Mouse (Mus musculus) lung, adult 2 months (tissue): ENCODE results near the gene Pgp. TPM values are rescaled to one million over a fixed set of nuclear protein-coding genes. Genes with fewer than 3 reads are reported as not detected.
A peak's percentile ranks its signal among the peaks of the same experiment; 100 is the strongest.

Experiments
- DNase-seq: peaks from one replicate; pipeline ENCODE4 v3.0.0; 2022
- H3K4me1 ChIP-seq: fragments of 200-500 bp; 2 replicates; pipeline ENCODE4 v1.6.1; 2011; ENCODE audit warnings: low read length; ENCODE audit not compliant: control insufficient read depth, insufficient read depth
- H3K4me3 ChIP-seq: fragments of 200-500 bp; replicated peaks from 2 replicates; pipeline ENCODE3; 2011; ENCODE audit warnings: low read depth, mild to moderate bottlenecking, control low read depth, low read length; ENCODE audit errors: extremely low read depth
- CTCF ChIP-seq: fragments of 200-500 bp; IDR thresholded peaks from 2 replicates; pipeline ENCODE4 v1.5.1; 2011; ENCODE audit warnings: mild to moderate bottlenecking, low read length, control low read depth; ENCODE audit not compliant: insufficient read depth
- POLR2A ChIP-seq: fragments of 200-500 bp; IDR thresholded peaks from 2 replicates; pipeline ENCODE4 v1.6.1; 2011; ENCODE audit warnings: low read depth, mild to moderate bottlenecking, control low read depth, low read length, borderline replicate concordance; ENCODE audit errors: extremely low read depth
- WGBS: fragments of 180-500 bp; shearing (Covaris S2); methylation state at CpG from one replicate; pipeline ENCODE4 v1.1.7; 2018; 5-methylcytosine and 5-hydroxymethylcytosine counted together
- polyA plus RNA-seq: library from polyadenylated mRNA; depleted of rRNA; stranded (reverse); fragments of >200 nt; gene quantifications from 2 replicates; pipeline ENCODE4 v1.2.3, GENCODE M21; 2012

Pgp gene
- polyA plus RNA-seq, 1 experiment = 39.5 TPM

DNA sequence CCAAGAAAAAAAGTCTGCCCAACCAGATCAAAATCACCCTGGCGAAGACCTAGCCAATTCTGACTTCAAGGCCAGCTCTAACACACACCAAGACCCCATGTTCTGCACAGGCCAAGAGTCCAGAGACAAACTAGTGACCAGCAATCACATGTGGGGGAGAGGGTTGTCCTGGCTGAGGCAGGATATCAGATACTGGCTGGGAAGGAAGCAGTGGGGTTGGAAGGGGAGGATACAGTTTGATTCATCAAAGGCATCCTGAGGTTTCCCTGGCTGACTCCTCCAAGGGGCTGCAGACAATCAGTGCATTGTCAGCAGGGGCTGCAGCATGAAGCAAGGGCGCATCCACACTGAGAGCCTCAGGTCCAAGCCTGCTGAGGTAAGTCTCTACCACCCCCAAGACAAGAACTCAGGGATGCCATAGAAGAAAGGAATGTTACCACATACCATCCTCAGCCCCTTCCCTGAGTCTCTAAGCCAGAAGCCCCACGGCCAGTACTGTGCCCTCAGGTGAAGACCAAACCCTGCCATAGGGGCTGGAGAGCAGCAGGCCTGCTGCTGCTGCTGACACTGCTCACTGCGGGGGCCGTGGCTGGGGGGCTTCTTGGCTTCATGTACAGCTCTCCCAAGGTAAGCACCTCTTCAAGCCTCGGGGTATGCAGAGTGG is 3.6 kb downstream of the Pgp start, which contains the start of gene Bricd5:
Gene Bricd5, plus strand, starts transcription at position 273 of the 664 bp plus-strand sequence.
- H3K4me1 ChIP-seq = peaks cover 19% of the 10 kb centered on the region
- no peak for TF ChIP-seq POLR2A
- TF ChIP-seq CTCF = no peak
- H3K4me3 ChIP-seq = no peak within 1 kb of the TSS
- WGBS = 83% methylated on average over 6 of the region's 6 CpGs
- DNase-seq = no peak

DNA sequence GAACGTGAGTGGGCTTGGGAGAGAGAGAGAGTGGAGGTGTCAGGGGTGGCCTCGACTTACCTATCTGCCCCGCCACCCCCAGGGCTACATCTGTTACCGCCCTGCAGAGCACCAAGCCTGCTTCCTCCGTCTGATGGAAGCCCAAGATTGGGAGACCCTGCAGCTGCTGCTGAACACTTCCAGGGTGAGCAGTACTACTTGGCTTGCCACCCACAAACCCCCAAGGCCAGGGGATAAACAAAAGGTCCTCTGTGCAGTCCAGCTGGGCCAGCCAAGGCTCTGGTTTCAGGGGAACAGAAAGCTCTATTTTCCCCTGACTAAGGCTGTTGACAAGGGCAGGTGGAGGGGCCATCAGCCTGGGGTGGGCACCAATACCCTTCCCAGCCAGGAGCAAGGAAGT is 4.4 kb downstream of the Pgp start:
- no peak for TF ChIP-seq POLR2A
- no peak for TF ChIP-seq CTCF
- WGBS = 88% methylated on average over 5 of the region's 5 CpGs

DNA sequence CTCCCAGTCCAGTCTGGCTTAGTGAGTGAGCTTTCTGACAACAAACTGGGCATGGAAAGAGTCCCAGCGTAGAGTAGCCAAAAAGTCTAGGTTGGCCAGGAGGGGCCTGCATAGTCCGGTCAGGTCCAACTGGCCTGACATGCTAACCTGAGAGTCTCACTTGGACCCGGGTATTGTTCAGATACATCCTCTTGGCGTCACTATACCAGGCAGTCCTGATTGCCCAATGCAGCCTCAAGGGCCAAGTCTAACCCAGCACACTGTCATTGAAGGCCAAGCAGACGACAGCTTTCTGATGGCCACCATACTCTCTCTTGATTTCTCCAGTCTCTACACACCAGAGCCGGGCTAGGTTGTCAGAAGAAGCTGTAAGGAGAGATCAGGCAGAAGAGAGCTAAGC is 5.4 kb downstream of the Pgp start:
- peaks cover 19% of the 10 kb centered on the region for H3K4me1 ChIP-seq
- 87% methylated on average over 6 of the region's 6 CpGs for WGBS
- no peak for DNase-seq
- no peak overlapping the region for H3K4me3 ChIP-seq
- TF ChIP-seq CTCF (no peak), POLR2A (no peak)

More for the DNA sequence above, 4.4 kb downstream of the Pgp start:
- Histone ChIP-seq H3K4me1 (peaks cover 19% of the 10 kb centered on the region), H3K4me3 (no peak overlapping the region)
- no peak for DNase-seq

DNA sequence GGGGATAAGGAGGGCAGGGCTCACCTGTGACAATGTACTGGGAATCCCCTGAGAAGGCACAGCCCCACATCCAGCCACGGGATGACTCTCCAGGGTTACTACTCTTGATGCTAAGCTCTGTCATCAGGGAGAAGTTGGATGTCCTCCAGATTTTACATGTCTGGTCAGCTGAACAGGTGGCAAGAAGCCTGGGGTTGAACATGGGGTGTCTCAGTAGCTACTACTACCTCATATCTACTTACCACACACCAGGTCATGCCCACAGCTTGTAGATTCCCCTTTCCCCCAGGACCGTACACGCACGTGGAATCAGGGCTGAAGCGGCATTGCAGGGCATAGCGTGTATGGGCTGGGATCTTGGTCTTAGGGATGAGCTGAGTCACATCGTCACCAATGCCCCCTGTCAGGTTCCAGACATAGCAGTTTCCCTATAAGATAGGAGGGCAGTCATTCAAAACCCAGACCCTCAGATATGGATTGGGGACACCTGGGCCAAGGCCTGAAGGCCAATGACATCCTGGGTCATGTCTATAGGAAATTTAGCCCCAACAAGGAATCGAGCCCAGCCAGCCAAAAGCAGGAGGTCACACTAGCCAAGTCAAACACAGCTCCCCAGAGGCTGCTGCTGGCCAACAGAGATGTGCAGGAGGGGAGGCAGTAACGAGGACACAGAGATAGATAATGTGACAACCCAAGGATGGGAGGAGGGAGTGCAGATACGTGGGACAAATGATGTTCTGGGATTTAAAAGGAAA is 6.0 kb downstream of the Pgp start:
- 92% methylated on average over 10 of the region's 10 CpGs for WGBS
- H3K4me1 ChIP-seq = peaks cover 16% of the 10 kb centered on the region
- H3K4me3 ChIP-seq = no peak overlapping the region
- no peak for DNase-seq
- no peak for TF ChIP-seq POLR2A
- TF ChIP-seq CTCF = no peak

DNA sequence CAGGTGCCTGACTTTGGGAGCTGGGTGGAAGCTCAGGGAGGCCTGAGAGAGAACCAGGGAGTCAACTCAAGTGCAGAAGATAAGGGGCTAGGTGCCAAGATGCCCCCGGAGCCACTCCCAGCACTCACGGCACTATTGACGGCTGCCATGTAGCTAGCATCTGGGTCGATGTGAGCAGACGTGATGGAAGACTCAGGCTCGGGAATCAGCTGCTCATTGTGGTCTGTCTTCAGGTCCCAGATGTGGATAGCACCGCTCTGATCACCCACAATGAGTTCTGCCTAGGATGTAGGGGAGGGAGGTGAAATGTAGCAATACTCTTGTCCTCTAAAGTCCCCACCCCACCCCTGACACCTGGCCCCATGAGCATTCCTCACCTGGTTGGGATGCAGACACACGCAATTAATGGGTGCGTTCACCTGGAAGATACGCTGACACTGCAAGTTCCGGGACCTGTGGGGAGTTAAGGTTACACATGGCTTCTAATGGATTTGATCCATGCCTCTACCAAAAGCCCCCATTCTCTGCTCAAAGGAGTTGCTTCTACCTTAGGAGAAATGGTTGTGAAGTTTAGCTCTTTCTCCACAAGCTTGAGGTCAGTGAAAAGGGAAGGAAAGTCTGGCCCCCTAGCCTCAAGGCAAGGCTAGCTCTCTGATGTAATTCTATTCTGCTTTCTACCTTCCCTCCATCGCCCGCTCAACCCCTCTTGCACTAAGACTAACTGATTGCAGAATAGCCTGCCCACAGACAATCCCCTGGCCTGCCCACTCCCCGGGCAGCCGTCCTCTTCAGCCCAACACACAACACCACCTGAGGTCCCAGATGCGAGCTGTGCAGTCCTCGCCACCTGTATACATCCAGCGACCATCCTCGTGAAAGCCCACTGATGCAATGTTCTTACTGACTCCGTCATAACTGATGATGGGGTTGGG is 7.1 kb downstream of the Pgp start:
- TF ChIP-seq CTCF (no peak), POLR2A (no peak)
- 93% methylated on average over 20 of the region's 20 CpGs for WGBS
- DNase-seq = no peak
- H3K4me1 ChIP-seq = peaks cover 7% of the 10 kb centered on the region
- no peak overlapping the region for H3K4me3 ChIP-seq

DNA sequence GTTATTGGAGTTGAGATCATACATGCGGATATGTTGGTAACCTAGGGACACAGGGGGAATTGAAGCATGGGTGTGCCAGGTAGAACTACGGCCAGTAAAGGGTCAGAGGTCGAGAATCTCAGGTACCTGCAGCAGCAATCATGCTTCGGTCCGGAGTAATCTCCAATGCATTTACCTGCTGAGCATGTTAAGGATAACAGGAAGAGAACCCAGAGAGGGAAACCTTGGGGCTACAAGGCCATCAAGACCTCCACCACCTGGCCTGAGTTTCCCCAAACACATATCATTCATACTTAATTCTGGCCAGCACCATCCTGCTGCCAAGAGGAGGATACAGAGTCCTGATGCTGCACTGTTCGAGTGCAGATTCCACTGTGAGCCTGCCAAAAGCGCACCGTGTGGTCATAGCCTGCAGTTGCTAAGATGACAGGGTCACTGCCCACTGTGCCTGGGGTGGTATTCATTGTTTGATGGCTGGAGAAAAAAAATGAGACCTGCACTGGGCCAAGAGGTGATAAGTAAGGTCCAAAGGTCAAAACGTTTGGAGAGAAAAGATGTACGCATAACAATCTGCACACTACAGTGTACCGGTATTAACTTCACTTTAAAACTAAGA is 7.9 kb downstream of the Pgp start:
- no peak for DNase-seq
- 40% methylated on average over 11 of the region's 11 CpGs for WGBS
- H3K4me3 ChIP-seq = no peak overlapping the region
- H3K4me1 ChIP-seq = peaks cover 3% of the 10 kb centered on the region; the same call in 1 of the 2 replicates
- 0 out of 2 replicates have a peak, but pooled peaks have one; percentile 2 for TF ChIP-seq CTCF
- no peak for TF ChIP-seq POLR2A

DNA sequence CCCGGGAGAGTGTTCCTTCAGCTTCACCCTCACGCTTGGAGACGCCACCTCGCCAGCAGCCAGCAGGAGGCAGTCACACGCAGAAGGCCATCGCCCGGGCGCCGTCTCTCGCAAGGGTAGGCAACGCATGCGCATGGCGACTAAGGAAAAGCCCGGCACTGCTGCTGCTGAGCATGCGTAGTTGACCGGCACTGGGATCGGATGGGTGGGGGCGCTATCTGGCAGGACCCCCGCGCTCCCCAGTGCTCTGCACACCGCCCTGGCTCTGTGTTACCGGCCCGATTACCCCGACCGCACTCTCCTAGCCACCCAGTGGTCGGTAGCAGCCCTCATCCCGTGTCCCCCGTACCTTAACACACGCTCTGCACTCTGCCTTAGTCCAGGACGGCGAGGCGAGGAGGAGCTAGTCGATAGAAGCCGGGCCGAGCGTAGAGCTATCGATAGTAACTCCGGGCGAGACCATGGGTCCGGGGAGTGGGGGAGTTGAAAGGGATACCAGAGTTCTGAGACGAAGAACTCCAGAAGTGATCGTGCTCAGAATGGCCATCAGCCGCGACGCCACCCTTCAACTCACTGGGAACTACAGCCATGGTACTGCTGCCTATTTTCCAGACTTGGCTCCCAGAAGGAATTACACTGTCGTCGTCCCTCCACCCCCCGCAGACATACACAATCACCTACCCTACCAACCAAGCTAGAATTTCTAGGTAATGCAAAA is 8.6 kb downstream of the Pgp start, which contains the start of gene Mlst8:
Gene Mlst8, minus strand, starts transcription at position 416 of the 718 bp plus-strand sequence.
- peak; percentile 97 for DNase-seq
- TF ChIP-seq CTCF = peak; percentile 81
- peak; percentile 84; the same call in 1 of the 2 replicates for TF ChIP-seq POLR2A
- H3K4me3 ChIP-seq = peak within 1 kb of the TSS; percentile 98
- under 1% methylated on average over 48 of the region's 48 CpGs for WGBS
- H3K4me1 ChIP-seq = peaks cover 3% of the 10 kb centered on the region; the same call in 1 of the 2 replicates

DNA sequence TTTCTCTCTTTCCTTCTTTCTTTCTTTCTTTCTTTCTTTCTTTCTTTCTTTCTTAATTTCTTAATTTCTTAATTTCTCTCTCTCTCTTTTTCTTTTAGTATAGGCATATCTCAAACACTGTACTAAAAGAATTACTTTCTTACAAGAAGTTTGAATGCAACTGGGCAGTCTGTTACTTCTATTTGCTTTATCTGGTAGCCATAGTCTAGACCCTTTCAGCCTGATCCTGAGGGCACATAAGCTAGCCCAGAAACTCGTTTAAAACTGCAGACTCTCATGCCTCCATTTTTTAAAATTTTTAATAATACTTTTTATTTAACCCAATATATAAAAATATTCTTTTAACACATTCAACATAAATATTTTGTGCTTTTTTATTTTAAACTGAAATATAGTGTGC is 9.2 kb downstream of the Pgp start:
- H3K4me3 ChIP-seq = no peak overlapping the region
- no peak for DNase-seq
- 7% methylated on average over 1 of the region's 1 CpGs for WGBS
- H3K4me1 ChIP-seq = peaks cover 3% of the 10 kb centered on the region; the same call in 1 of the 2 replicates
- TF ChIP-seq CTCF (no peak), POLR2A (no peak)
